Mouse (Mus musculus) brain, embryonic 14.5 days (tissue): ENCODE data around the gene Clptm1l.

Source experiments
- CTCF ChIP-seq: fragments of 200-500 bp; IDR thresholded peaks from 2 replicates; pipeline ENCODE4 v1.5.1; 2012; ENCODE audit warnings: inconsistent platforms, mild to moderate bottlenecking, moderate library complexity, borderline replicate concordance; ENCODE audit not compliant: insufficient read depth, insufficient read length; ENCODE audit errors: extremely low read depth
- POLR2A ChIP-seq: fragments of 200-500 bp; IDR thresholded peaks from 2 replicates; pipeline ENCODE4 v1.6.1; 2012; ENCODE audit warnings: mild to moderate bottlenecking, inconsistent platforms, borderline replicate concordance; ENCODE audit not compliant: poor library complexity, insufficient read depth, insufficient read length, severe bottlenecking; ENCODE audit errors: extremely low read depth

DNA sequence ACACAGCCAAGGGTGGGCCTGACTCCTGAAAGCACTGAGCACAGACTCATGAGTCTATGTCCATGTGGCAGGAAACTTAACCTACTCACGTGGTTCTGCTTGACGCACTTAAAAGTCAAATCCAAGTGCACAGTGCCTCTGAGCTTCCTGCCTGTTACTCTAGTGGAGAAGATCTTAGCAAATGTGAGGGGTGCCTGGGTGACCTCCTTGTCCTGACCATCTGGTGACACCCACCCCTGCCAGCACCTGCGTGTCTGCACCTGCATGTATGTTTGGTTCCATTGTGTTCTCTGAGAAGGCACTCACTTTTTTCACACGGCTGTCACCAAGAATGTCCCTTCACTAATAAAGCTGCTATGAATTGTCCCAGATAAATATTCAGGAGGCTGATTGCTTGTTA is 37.5 kb downstream of the Clptm1l start:
- TF ChIP-seq CTCF: no peak
- no peak for TF ChIP-seq POLR2A
